Mouse (Mus musculus) cortical plate, adult 2 months (tissue): ENCODE measurements around the gene Olfr157. TPM values are rescaled to one million over a fixed set of nuclear protein-coding genes. Genes with fewer than 3 reads are reported as not detected.

ENCODE experiments used
- H3K27ac ChIP-seq: fragments of 200-500 bp; 2 replicates; pipeline ENCODE4 v1.5.1; 2012; ENCODE audit warnings: low read length, control low read depth, inconsistent platforms; ENCODE audit not compliant: insufficient read depth
- H3K4me1 ChIP-seq: fragments of 200-500 bp; 2 replicates; pipeline ENCODE4 v1.6.1; 2011; ENCODE audit warnings: low read length; ENCODE audit not compliant: control insufficient read depth, insufficient read depth
- H3K4me3 ChIP-seq: fragments of 200-500 bp; 2 replicates; pipeline ENCODE4 v1.5.1; 2011; ENCODE audit warnings: mild to moderate bottlenecking, low read length, control low read depth; ENCODE audit not compliant: insufficient read depth
- CTCF ChIP-seq: fragments of 200-500 bp; IDR thresholded peaks from 2 replicates; pipeline ENCODE4 v1.5.1; 2011; ENCODE audit warnings: mild to moderate bottlenecking, control low read depth, low read length; ENCODE audit not compliant: insufficient read depth; ENCODE audit errors: extremely low read depth
- POLR2A ChIP-seq: fragments of 200-500 bp; IDR thresholded peaks from 2 replicates; pipeline ENCODE4 v1.6.1; 2011; ENCODE audit warnings: mild to moderate bottlenecking, low read length, control low read depth; ENCODE audit not compliant: insufficient read depth; ENCODE audit errors: extremely low read depth
- polyA plus RNA-seq: library from polyadenylated mRNA; depleted of rRNA; stranded (reverse); fragments of >200 nt; gene quantifications from 2 replicates; pipeline ENCODE4 v1.2.3, GENCODE M21; 2012

Gene Olfr157
- polyA plus RNA-seq, 1 experiment = not detected

DNA sequence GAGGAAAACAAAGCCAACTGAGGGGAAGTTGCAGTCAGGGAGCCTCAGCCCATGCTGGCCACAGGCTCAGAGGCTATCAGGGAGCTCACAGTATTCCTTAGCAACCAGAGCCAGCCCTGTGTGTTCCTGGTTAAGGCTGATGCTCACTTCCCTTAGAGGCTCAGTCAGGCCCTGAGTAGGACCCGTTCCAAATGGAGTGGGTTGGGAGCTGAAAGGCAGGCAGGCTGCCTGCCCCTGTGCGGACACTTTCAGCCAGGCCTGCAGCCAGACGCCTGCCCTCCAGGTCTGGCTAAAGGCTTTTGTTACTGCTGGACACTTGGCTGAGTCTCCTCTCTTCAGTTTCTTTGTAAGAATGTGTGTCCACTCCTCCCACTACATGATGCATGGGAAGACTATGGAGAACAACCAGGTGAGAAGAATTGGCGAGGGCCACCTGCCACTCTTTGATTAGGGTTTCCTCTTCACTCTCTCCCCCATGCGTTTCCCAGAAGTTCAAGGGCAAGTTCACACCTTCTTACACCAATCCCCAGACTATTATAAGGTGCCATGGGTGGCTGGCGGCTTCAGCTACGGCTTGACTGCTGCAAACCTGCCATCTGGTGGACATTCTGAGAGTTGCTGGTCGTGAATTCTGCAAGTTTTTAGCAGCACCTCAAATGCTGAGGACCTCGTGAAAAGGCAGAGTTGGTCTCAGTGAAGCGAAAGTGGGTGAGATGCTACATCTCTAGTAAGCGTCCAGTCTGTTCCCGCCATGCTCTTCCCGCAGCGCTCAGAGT, 20.9 kb upstream of the Olfr157 start:
- no peak overlapping the region for H3K27ac ChIP-seq
- no peak overlapping the region for H3K4me3 ChIP-seq
- H3K4me1 ChIP-seq = no peaks in the 10 kb centered on the region
- TF ChIP-seq CTCF (peak; percentile 88), POLR2A (no peak)

- Histone ChIP-seq H3K4me3 (no peak overlapping the region), H3K4me1 (no peaks in the 10 kb centered on the region)
- no peak for TF ChIP-seq POLR2A
- no peak for TF ChIP-seq CTCF
Observed at GRCm38 (mm10) chr4:43859886-43860285, 19.9 kb upstream of the Olfr157 start.

GRCm38 (mm10) chr4:43854101-43854500, 14.1 kb upstream of the Olfr157 start:
- TF ChIP-seq POLR2A (no peak), CTCF (no peak)

More at GRCm38 (mm10) chr4:43859886-43860285, 19.9 kb upstream of the Olfr157 start:
- no peak overlapping the region for H3K27ac ChIP-seq

DNA sequence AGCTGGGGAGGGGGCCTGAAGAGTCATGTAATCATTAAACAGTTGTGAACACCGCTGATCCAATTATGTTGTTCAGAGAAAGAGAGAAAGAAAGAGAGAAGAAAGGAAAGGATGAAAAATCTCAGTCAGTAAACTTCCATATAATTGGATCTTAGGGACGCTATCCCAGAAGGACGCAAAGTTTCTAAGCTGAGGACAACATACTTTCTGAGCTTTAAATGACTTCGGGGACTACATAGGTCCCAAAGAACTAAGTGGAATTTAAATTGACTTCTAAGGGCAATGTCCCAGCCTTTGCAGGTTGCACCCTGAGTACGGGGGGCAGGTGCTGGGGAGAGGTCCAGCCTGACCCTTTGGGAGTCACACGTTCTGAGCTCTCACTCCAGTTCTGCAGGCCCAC, 11.3 kb upstream of the Olfr157 start, which contains the start of gene Olfr155:
Gene Olfr155, plus strand, starts transcription at position 301 of the 400 bp plus-strand sequence.
- Histone ChIP-seq H3K4me3 (no peak within 1 kb of the TSS), H3K27ac (no peak within 1 kb of the TSS), H3K4me1 (no peaks in the 10 kb centered on the region)
- TF ChIP-seq CTCF (no peak), POLR2A (no peak)

More at GRCm38 (mm10) chr4:43854101-43854500, 14.1 kb upstream of the Olfr157 start:
- H3K27ac ChIP-seq = no peak overlapping the region
- H3K4me3 ChIP-seq = no peak overlapping the region
- H3K4me1 ChIP-seq = no peaks in the 10 kb centered on the region

DNA sequence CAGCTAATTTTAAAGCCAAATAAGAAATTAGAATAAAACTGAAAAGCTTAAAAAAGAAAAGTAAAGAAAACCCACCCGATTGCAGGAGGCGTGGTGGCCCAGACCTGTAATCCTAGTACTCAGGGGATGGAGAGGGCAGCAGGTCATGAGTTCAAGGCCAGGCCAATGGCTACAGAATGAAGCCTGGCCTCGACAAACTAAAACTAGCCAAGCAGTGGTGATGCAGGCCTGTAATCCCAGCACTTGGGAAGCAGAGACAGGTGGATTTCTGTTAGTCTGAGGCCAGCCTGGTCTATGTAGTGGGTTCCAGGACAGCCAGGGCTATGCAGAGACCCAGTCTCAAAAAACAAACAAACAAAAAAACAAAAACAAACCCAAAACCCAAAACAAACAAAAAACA, 1.7 kb downstream of the Olfr157 start:
- no peak overlapping the region for H3K27ac ChIP-seq

GRCm38 (mm10) chr4:43834749-43835148, 5.3 kb downstream of the Olfr157 start:
- Histone ChIP-seq H3K4me3 (no peak overlapping the region), H3K4me1 (no peaks in the 10 kb centered on the region), H3K27ac (no peak overlapping the region)
- TF ChIP-seq CTCF (no peak), POLR2A (no peak)

More for the DNA sequence above, 1.7 kb downstream of the Olfr157 start:
- no peaks in the 10 kb centered on the region for H3K4me1 ChIP-seq
- H3K4me3 ChIP-seq = no peak overlapping the region
- no peak for TF ChIP-seq POLR2A
- no peak for TF ChIP-seq CTCF

- no peak overlapping the region for H3K27ac ChIP-seq
- no peaks in the 10 kb centered on the region for H3K4me1 ChIP-seq
- TF ChIP-seq POLR2A = no peak
- no peak for TF ChIP-seq CTCF
- no peak overlapping the region for H3K4me3 ChIP-seq
Observed at GRCm38 (mm10) chr4:43833752-43834151, 6.2 kb downstream of the Olfr157 start.

GRCm38 (mm10) chr4:43832031-43832430, 8.0 kb downstream of the Olfr157 start:
- TF ChIP-seq POLR2A (no peak), CTCF (no peak)
- H3K27ac ChIP-seq = no peak overlapping the region
- no peaks in the 10 kb centered on the region for H3K4me1 ChIP-seq
- no peak overlapping the region for H3K4me3 ChIP-seq

GRCm38 (mm10) chr4:43828806-43829205, 11.2 kb downstream of the Olfr157 start:
- no peak for TF ChIP-seq POLR2A
- Histone ChIP-seq H3K27ac (no peak overlapping the region), H3K4me1 (no peaks in the 10 kb centered on the region), H3K4me3 (no peak overlapping the region)

- Histone ChIP-seq H3K27ac (no peak within 1 kb of the TSS), H3K4me1 (no peaks in the 10 kb centered on the region), H3K4me3 (no peak within 1 kb of the TSS)
- TF ChIP-seq POLR2A = no peak
- TF ChIP-seq CTCF = peak; percentile 51
Observed at GRCm38 (mm10) chr4:43823845-43824337, 16.1 kb downstream of the Olfr157 start, which contains the start of gene Olfr156. Olfr156 (minus strand) TSS chr4:43823895.
